Mouse (Mus musculus) erythroblast, embryonic 14.5 days (primary cell): ENCODE results near the gene Ndufa13. TPM values are rescaled to one million over a fixed set of nuclear protein-coding genes. Genes with fewer than 3 reads are reported as not detected.

ENCODE experiments used
- H3K27me3 ChIP-seq: 2 replicates; pipeline ENCODE4 v1.6.1; 2012; ENCODE audit warnings: inconsistent platforms; ENCODE audit not compliant: control insufficient read depth
- H3K36me3 ChIP-seq: 2 replicates; pipeline ENCODE4 v1.6.1; 2012; ENCODE audit warnings: mild to moderate bottlenecking, inconsistent platforms; ENCODE audit not compliant: control insufficient read depth
- H3K4me1 ChIP-seq: 2 replicates; pipeline ENCODE4 v1.6.1; 2012; ENCODE audit warnings: inconsistent platforms; ENCODE audit not compliant: control insufficient read depth
- H3K4me3 ChIP-seq: replicated peaks from 2 replicates; pipeline ENCODE3; 2012; ENCODE audit warnings: moderate library complexity, mild to moderate bottlenecking, inconsistent platforms
- H3K9me3 ChIP-seq: 2 replicates; pipeline ENCODE4 v1.6.1; 2012; ENCODE audit warnings: low read length, inconsistent platforms, mixed read lengths; ENCODE audit not compliant: control insufficient read depth
- GATA1 ChIP-seq: IDR thresholded peaks from 2 replicates; pipeline ENCODE4 v1.6.1; 2012; ENCODE audit warnings: low read length, inconsistent platforms, mixed read lengths
- TAL1 ChIP-seq: IDR thresholded peaks from 3 replicates; pipeline ENCODE4 v1.6.1; 2012; ENCODE audit warnings: low read length, inconsistent platforms, mixed read lengths
- polyA plus RNA-seq: library from polyadenylated mRNA; stranded (reverse); fragments of >175 nt; gene quantifications from 2 replicates; pipeline ENCODE4 v1.2.3, GENCODE M21; 2012

Ndufa13 gene
- polyA plus RNA-seq, 1 experiment = 19.7 TPM

GRCm38 (mm10) chr8:69935431-69935830 is 33.1 kb upstream of the Ndufa13 start:
- H3K9me3 ChIP-seq = no peaks in the 10 kb centered on the region
- H3K4me3 ChIP-seq = no peak overlapping the region
- H3K27me3 ChIP-seq = no peaks in the 10 kb centered on the region
- TF ChIP-seq TAL1 (no peak), GATA1 (no peak)
- peaks cover 26% of the 10 kb centered on the region for H3K4me1 ChIP-seq
- peaks cover 78% of the 10 kb centered on the region for H3K36me3 ChIP-seq

GRCm38 (mm10) chr8:69934582-69934981 is 32.2 kb upstream of the Ndufa13 start:
- H3K27me3 ChIP-seq = no peaks in the 10 kb centered on the region
- peaks cover 19% of the 10 kb centered on the region for H3K4me1 ChIP-seq
- no peak overlapping the region for H3K4me3 ChIP-seq
- H3K36me3 ChIP-seq = peaks cover 74% of the 10 kb centered on the region
- TF ChIP-seq GATA1 = no peak
- H3K9me3 ChIP-seq = no peaks in the 10 kb centered on the region

- Histone ChIP-seq H3K4me3 (no peak overlapping the region), H3K27me3 (no peaks in the 10 kb centered on the region), H3K36me3 (peaks cover 76% of the 10 kb centered on the region), H3K9me3 (no peaks in the 10 kb centered on the region), H3K4me1 (peaks cover 16% of the 10 kb centered on the region)
- TF ChIP-seq GATA1 (no peak), TAL1 (no peak)
These were observed 31.5 kb upstream of the Ndufa13 start for GRCm38 (mm10) chr8:69933811-69934210.

- Histone ChIP-seq H3K4me3 (no peak overlapping the region), H3K9me3 (no peaks in the 10 kb centered on the region), H3K4me1 (peaks cover 8% of the 10 kb centered on the region), H3K36me3 (peaks cover 76% of the 10 kb centered on the region), H3K27me3 (no peaks in the 10 kb centered on the region)
- TF ChIP-seq GATA1 (no peak), TAL1 (no peak)
These were observed 24.5 kb upstream of the Ndufa13 start for GRCm38 (mm10) chr8:69926901-69927300.

- Histone ChIP-seq H3K4me3 (no peak overlapping the region), H3K27me3 (no peaks in the 10 kb centered on the region), H3K4me1 (peaks cover 29% of the 10 kb centered on the region), H3K36me3 (peaks cover 79% of the 10 kb centered on the region), H3K9me3 (no peaks in the 10 kb centered on the region)
- TF ChIP-seq TAL1 (no peak), GATA1 (no peak)
These were observed 21.6 kb upstream of the Ndufa13 start for GRCm38 (mm10) chr8:69923986-69924385.

GRCm38 (mm10) chr8:69921141-69921540 is 18.8 kb upstream of the Ndufa13 start:
- H3K4me3 ChIP-seq = no peak overlapping the region
- peaks cover 36% of the 10 kb centered on the region for H3K4me1 ChIP-seq
- no peak for TF ChIP-seq TAL1
- TF ChIP-seq GATA1 = no peak
- no peaks in the 10 kb centered on the region for H3K27me3 ChIP-seq
- peaks cover 79% of the 10 kb centered on the region for H3K36me3 ChIP-seq
- no peaks in the 10 kb centered on the region for H3K9me3 ChIP-seq

GRCm38 (mm10) chr8:69919876-69920662 is 17.7 kb upstream of the Ndufa13 start:
- peak overlapping the region; percentile 5 for H3K4me3 ChIP-seq
- H3K36me3 ChIP-seq = peaks cover 79% of the 10 kb centered on the region
- TF ChIP-seq GATA1 = no peak
- TF ChIP-seq TAL1 = no peak
- no peaks in the 10 kb centered on the region for H3K27me3 ChIP-seq
- H3K9me3 ChIP-seq = no peaks in the 10 kb centered on the region
- peaks cover 36% of the 10 kb centered on the region for H3K4me1 ChIP-seq

- Histone ChIP-seq H3K9me3 (no peaks in the 10 kb centered on the region), H3K27me3 (no peaks in the 10 kb centered on the region), H3K4me3 (no peak overlapping the region), H3K36me3 (peaks cover 85% of the 10 kb centered on the region), H3K4me1 (peaks cover 36% of the 10 kb centered on the region)
- TF ChIP-seq TAL1 (no peak), GATA1 (no peak)
These were observed 16.7 kb upstream of the Ndufa13 start for GRCm38 (mm10) chr8:69919010-69919409.

- Histone ChIP-seq H3K9me3 (no peaks in the 10 kb centered on the region), H3K4me1 (peaks cover 36% of the 10 kb centered on the region), H3K36me3 (peaks cover 85% of the 10 kb centered on the region), H3K27me3 (no peaks in the 10 kb centered on the region), H3K4me3 (no peak overlapping the region)
- TF ChIP-seq TAL1 (no peak), GATA1 (no peak)
These were observed 16.1 kb upstream of the Ndufa13 start for GRCm38 (mm10) chr8:69918506-69918905.
